Mouse (Mus musculus) right cerebral cortex, postnatal 4 days (tissue): ENCODE measurements around the gene Pklr.
A peak's percentile ranks its signal among the peaks of the same experiment; 100 is the strongest.

Experiments
- DNase-seq: peaks from one replicate; pipeline ENCODE4 v3.0.0-alpha.2; 2022

Pklr gene

DNA sequence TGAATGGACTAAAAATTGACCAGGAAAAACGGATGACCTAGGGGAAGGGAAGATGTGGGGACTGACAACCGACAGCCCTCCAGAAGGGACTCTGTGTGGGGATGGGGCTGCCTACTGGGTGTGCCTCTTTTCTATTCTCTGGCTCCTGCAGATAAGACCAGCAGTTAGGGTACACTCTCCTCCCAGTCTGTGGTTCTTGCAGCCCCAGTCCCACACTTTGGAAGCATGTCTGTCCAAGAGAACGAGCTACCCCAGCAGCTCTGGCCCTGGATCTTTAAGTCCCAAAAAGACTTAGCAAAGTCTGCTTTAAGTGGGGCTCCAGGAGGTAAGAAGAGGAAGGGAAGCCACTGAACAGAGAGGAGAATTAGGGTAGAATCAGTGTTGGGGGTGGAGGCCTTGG, at the start of gene Pklr:
TSS of gene Pklr (plus strand) at position 185 of the 400 bp plus-strand sequence.
- no peak for DNase-seq

DNA sequence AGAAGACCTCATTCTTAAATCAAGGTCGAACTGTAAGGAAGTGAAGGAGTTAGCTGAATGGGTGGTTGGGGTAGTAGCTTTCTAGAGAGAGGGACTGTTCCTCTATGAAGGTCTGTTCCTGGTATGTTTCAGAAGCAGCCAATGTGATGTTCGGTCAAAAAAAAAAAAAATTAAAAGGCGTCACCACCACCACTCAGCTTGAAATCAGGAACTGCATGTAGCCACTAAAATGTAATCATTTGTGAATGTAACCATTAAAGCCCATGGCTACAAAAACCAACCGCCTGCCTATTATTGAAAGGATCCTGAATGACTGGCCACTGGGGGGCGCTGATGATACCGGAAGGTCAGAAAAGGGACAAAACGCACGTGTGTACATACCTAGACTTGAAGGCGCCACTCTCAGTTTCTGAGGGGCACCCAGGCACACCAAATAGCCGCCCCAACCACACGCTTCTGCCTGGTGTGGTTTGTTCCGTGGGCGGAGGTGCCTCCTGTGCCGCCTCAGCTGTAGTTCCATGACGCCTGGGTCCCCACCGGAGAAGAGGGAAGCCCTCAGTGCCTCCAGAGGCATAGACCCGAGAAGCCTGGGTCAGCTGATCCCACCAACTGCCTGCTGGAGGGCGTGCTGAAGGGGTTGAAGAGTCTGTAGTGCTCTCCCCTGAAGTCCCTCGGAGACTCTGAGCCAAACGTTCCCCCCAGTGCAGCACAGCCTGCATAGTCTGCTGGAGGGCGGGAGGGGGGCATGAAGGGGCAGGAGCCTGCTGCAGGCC, 48.4 kb upstream of the Pklr start:
- peak; percentile 93 for DNase-seq

DNA sequence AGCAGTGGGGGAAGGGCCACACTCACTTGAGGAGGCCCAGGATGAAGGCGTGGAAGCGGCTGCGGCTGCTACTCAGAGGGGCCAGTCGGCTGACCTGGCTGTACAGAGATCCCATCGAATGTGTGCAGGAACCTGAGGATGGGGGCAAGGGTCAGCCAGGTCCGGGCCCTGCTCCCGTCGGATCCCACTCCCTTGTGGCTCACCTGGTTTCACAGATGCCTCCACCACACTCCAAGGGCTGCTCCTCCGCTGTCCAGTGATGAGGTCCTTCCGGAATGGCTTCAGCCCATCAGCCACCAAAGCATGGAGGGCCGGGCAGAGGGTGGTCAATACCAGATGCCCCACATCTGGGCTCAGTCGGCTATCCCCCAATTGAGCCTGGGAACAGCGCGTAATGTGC, 47.0 kb upstream of the Pklr start:
- DNase-seq = no peak

DNA sequence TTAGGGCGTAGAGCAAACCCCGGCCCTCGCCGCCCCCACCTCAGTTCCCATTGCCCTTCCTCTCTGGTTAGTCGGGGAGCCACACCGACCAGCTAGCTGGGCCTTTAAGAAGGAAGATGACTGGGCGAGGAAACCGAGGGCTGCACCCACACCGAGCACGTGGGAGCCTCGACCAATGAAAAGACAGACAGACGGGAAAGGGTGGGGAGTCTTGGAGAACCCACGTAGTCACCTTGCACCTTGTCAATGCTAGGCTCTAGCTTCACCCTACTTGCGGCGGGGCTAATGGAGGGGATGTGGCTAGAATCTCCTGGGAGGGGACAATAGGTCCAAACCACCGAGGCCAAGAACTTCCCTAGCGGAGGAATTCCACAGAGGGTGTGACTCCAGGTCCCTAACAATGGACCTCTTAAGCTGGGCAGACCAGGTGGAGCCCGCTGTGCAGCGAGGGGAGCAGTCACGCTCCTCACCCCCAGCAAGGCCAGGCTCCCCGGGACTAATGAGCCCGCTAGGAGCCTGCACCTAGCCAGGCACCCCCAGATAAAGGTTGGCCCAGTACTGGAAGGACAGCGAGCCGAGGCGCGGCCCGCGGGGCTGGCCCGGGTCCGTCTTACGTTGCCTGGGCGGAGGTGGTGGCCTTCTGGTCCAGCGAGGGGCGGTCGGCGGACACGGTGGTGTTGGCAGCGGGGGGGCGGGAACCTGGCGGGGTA, 45.9 kb upstream of the Pklr start:
- peak; percentile 69 for DNase-seq

DNA sequence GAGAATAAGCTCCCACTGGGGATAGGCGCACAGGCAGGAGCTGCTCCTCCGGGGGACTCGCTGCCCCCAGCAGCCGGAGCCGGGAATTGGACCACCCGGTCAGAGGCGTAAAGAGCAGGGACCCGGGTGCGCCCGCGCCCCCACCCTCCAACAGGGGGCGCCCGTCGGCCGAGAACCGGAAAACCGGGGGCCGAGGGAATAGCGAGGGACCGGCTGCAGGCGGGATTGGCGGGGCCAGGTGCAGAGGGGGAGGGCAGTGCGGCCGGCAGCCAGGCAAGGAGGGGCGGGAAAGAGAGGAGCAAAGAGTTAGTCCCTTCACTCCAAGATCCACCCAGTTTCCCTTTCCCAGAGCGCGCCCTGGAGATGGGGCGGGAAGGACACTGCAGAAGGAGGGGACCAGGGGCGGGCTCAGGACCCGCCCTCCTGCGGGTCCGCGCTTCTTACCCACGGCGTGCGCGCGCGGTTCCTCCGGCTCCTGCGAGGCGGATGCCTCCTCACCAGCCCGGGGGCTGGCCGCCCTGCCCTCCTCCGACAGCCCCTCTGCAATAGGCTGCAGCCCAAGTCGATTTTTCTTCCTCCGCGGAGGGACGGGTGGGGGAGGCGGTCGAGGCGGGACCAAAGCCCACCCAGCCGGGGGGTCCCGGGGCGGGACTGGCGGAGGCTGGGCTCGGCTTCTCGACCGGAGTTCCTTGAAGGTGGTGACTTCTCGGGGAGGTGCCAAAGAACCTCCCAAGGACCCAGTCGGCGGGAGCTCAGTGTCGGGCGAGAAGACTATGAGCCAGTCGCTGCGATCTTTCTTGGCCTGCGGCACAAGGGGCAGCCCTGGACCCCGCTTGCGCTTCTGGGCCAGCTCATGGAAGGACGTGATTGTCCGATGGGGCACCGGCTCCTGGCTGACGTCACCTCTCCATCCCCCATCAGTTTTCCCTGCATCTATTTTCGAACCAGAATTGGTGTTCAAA, 45.0 kb upstream of the Pklr start:
- DNase-seq = peak; percentile 81

DNA sequence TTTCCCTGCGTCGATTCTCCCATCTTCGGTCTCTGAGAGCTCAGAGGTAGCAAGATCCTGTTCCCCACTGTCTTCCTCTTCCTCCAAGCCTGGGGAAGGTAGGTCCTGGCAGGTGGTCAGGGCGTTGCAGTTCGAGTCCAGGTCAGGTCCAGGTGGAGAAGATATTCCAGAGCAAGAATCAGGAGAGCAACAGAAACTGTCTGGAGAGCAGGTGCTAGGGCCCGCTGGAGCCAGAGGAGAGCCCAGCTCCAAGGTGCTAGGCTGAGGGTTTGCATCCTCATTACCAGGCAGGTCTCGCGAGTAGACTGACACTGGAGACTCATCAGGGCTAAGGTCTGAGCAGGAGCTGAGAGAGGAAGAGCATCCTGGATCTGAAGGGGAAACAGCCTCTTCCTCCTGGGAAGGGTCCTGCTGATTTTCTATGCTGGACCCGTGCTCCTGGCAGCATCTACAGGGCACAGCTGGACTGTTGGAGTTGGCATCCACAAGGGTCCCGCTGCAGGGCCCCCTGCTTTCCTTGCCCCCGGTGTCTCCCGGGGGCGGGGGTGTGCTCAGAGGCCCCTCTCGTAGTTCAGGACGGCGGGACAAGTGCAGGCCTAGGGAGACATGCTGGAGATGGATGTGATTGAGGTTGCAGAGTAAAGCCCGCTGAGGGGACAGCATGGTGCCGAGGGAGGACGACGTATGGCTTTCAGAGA, 44.0 kb upstream of the Pklr start:
- DNase-seq = no peak

DNA sequence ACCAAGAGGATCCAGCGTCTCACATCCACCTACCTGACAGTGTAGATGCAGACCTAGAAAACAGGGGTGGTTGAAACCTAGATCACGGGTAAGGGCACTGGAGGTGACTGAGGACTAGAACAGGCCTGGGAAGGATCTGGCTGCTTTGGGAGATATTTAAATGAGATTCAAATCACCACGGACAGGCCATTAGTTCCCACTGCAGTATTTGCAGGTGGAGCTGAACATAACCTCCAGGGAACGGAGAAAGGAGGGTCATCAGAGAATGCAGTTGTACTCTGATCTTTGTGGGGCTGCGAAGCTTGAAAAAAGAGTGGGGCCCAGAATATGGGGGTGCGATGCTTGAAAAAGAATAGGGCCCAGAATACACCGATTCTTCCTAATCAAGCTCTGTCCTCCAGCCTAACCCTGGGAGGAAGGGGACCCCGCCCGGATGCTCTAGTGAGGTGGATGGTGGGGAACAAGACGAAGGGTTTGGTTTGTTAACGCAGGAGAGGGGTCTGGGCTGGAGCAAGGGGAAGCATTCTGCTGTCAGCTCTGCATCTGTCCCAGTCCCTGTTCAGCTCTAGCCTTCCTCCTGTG, 43.3 kb upstream of the Pklr start:
- DNase-seq = peak; percentile 35

DNA sequence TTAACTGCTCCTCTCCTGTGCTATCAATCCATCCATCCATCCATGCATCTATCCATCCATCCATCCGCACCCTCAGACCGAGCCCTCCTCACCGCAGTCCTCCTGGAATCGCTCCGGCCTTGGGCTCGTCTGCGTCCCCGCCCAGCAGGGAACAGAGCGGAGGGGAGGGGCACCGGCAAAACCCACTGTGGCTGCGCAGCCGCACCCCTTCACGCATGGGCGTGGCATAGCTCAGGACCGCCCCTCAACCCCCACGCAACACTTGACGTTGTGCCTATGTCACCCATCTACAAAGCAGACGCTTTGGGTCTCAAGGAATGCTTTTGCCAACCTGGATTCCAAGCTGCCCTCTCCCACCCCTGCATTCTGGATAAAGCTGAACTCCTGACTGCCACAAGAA, 42.8 kb upstream of the Pklr start, which contains the start of gene Rusc1:
TSS of gene Rusc1 (minus strand) at position 137 of the 400 bp plus-strand sequence.
- peak; percentile 89 for DNase-seq

DNA sequence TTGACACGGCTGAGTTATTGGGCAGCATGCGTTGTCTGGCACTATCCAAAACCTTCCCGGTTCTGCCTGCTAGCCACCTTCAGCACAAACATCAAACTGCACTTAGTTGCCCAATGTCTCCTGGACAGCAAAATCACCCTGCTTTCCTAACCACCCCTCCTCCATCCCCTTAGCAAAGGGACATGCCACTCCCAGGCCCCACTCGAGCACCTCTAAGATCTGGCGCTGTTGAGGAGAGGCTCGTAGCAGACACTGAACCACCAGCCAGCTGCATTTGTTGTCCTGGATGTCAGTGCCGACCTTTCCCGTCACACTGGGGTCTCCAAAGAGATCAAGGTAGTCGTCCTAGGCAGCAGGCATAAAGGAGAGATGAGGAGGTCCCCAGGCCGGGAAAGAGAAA, 41.9 kb upstream of the Pklr start:
- DNase-seq = no peak

DNA sequence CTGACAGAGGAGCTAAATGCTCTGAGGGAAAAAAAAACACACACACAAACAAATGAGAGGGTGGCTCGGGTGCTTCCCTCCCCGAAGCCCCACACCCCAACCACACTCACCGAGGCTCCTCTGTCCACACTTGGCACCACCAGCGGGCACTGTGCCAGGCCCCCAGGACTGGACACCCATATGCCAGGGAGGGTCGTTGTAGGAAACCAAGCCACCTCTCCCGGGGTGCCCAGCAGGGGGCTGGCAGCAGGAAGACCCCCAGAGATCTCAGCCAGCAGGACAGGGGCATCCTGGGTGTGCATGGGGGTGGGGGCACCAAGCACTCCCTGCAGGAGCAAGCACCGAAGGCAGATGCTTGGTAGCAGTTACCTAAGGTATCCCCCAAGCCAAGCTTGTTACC, 35.1 kb upstream of the Pklr start, which contains the start of gene Gm43738:
TSS of gene Gm43738 (minus strand) at position 289 of the 400 bp plus-strand sequence.
- peak; percentile 56 for DNase-seq

DNA sequence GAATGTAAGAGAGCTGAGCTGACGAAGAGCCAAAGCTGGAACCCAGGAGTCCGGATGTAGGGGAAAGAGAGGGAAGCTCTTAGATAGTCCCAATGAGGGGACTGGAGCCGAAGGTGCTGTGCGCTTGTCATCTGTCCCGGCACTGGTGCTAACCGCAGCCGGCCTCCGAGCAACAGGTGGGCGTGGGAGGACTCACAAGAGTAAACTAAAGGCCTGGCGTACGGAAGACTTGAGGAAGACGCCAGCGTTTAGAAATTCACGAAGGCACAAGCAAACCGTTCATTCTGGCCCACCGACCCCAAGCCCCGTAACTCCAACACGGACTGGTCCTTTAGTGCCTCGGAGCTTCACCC, 34.5 kb upstream of the Pklr start:
- DNase-seq = peak; percentile 49

DNA sequence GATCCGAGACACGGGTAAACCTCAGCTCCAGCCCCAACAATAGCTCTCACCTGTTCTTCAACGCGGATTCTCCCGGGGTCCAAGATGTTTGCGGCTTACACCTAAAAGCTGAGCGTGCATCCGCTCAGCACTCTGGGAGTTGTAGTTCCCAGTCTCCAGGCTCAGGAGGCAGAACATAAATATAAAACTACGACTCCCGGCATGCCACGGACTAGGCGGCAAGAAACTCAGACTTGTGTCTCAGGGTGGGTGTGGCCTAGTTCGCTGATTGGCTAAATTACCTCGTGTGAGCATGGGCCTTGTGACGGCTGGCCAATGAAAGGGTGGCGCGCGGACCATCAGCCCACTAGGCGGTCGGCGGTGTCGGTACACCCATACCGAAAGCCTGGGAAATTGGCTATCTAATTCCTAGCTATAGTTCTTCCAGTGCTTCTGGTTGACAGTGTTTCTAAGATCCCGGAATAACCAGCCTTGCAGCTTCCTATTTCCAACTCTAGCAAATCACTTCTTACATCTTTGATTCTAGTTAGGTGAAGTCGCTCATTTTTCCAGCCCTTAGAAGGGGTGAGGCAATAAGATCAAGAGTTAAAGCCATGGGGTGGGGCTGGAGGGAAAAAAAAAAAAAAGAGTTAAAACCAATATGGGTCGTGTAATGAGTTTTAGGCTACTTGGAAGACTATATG, 34.0 kb upstream of the Pklr start, which contains the start of gene Fdps:
TSS of gene Fdps (minus strand) at position 148 of the 683 bp plus-strand sequence.
- peak; percentile 87 for DNase-seq

DNA sequence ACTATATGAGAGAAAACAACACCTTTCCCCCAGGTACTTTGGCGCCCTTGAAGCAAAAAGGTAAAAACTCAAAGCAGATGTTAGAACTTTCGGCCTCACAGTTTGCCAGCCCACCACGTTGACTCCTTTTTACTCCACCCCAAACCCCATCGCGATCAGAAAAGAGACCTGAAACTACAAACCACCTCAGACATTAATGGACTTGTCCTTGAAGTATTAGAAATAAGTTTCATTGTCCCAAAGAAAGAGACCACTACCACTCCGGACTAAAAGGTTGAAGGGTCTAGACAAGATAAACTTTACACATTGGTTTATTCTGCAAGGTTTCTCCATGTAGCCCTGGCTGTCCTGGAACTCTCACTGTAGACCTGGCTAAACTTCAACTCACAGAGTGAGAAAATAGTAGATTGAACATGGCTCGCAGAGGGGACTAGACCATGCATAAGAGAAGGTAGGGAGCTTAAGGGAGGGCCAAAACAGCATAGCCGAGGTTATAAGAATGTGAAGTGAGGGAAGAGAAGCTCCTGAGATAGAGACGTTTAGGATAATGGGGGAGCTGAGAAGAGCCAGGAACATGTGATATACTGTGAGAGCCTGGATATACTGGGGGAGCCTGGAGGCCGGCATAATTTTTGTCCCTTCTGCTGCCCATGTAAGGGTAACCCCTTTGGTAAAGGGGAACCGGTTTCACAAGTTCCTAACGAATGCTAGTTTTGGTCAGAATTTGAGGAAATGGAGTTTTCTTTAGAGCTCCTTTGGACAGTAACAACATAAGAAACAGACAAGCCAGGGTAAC, 33.2 kb upstream of the Pklr start:
- DNase-seq = no peak

DNA sequence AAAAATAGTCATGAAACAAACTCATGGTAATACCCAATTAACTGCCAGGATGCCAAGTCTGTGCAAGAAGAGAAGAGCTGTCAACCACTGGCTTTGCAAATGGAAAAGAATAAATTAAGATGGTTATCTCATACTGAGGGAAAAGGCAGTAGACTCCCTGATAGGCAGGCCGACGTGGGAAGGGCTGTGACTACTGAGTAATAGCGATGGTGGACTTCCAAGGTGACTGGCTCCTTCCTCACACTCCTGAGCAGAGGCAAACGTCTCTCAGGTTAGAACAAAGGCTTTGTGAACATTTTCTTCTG, 32.7 kb upstream of the Pklr start:
- no peak for DNase-seq

DNA sequence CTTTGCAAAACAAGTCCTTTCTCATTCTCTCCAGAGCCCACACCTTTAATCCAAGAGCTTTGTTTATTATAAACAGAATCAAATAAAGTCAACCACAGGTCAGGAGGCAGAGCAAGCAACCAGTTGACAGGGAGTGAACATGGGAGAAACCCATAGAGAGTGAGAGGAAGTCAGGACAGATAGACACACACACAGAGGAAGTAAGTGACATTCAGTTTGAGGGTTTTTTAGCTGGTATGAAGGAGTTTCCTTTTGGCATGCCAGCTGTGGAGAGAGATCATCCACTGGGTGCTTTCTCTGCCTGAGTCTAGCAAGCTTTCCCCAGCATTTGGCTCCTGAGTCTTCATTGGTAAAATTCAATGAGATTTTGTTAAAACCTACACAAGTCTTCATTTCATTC, 29.1 kb upstream of the Pklr start:
- DNase-seq = no peak

DNA sequence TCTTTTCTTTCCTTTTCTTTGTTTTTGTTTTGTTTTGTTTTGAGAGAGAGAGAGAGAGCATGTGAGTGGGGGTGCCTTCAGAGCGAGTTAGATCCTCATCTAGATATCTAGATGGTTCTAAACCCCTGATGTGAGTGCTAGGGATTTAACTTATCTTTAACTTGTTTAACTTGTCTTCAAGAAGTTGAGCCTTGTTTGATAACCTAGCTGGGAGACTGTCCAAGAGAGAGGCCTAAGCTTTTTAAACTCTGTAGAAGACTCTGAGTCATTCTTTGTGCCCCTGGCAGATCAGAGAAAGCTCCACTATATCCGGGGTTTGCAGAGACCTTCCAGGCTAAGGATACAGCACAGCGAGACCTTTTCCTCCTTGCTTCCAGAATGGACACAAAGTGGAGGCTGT, 28.4 kb upstream of the Pklr start:
- DNase-seq = no peak

DNA sequence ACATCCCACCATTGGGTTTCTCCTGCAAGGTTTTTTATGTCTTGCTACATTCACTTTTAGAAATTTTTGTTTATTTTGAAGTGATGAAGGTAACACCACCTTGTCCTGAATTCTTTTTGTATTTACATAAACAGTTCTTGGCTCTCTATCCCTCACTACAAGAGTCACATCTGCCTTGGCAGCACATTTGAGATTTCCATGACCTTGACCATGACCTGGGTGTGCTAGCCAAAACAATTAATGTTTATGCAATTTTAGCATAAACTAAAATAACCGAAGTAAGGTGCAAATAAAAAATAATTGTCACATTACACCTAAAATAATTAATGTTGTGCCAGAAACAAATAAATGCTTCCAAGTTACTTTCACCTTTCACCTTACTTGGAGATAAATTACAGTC, 27.8 kb upstream of the Pklr start:
- DNase-seq = no peak

DNA sequence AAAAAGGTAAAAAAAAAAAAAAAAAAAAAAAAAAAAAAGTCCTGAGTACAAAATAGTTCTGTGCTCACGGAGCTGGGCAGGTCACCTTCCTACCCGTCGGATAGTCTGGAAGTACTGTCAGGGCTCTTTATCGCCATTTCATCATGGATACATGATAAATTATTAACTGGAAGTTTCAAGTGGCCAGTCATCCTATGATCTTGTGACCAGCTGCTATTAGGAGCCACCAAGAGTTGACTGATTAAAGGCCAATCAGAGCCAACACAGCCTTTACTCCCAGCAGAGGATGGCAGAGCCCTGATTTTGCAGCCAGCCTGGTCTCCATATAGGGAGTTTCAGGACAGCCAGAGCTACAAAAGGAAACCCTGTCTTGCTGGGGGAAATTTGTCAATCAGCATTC, 22.9 kb upstream of the Pklr start:
- no peak for DNase-seq

DNA sequence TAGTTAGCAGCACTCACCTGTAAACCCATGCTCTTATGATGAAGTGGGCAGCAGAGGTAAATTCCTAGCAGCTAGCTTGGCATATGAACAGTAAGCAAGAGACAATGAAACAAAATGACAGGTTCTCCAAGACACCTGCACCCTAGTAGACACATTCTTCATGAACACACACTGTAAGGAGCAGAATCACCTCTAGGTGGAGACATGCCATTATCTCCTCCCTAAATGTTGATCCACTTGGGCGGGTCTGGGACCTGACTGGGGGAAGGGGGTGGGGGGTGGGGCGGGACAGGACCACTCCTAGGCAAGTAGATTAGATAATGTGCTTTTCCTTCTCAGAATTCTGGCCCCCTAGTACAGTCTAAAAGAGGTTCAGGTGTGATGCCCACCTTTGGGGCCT, 20.4 kb upstream of the Pklr start:
- DNase-seq = no peak

DNA sequence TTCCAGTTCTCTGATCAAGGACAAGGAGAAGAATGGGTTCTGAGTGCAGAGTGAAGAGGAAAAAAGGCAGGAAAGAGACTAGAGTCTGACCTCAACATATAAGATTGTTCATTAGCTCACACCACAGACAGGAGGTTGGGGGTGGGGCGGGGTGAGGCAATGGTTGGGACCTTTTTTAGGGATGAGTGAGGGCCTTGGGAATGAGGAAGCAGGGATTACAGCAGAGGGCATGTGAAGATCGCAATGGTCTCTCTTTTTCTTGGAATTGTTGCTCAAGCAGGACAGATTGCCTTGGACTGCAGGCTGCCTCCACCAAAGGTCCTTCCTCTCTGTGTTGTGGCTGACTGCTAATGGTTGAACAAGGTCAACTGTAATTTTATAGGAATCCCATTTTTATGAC, 12.6 kb upstream of the Pklr start:
- DNase-seq = no peak

DNA sequence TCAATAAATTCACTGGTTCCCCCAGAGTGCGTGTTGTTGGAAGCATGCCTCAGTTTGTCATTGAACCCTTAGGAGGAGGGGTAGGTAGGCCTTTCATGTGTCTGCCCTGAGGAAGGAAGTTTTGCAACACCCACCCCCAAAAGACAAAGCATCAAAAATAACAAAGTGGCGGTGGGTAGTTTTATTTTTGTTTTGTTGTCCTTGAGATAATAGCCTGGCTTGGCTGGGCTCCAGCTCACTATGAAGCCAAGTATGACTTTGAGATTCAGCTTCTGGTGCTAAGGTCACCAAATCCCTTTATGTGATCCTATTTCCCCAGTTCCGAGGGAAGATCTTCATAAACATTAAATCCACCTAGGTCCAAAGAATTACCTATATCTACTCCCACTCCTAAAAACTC, 11.7 kb upstream of the Pklr start:
- no peak for DNase-seq
